Mouse (Mus musculus) central nervous system, embryonic 14 days (tissue): ENCODE results near the gene Abcg2. TPM values are rescaled to one million over a fixed set of nuclear protein-coding genes. Genes with fewer than 3 reads are reported as not detected.

Experiments used
- polyA plus RNA-seq: library from polyadenylated mRNA; depleted of rRNA; stranded (reverse); fragments of >200 nt; gene quantifications from 2 replicates; pipeline ENCODE4 v1.2.3, GENCODE M21; 2012; rRNA removed

Gene Abcg2
- 22.0 and 22.6 TPM in 2 replicates for polyA plus RNA-seq

DNA sequence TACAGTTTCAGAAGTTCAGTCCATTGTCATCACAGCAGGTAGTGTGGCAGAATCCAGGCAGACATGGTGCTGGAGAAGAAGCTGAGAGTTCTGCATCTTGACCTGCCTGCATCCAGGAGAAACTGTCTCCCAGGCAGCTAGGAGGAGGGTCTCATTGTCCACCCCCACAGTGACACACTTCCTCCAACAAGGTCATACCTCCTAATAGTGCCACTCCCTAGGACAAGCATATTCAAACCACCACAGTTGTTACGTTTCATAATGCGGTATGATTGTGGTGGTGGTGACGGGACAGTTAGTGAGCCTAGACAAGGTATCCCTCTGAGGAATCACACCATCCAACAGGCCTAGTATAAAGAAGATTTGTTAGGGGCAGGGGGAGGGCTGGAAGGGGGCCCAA, at the start of gene Abcg2:
TSS of gene Abcg2 (plus strand) at position 301 of the 400 bp plus-strand sequence.

Other genes starting within 250 kb of the Abcg2 start
- 0.05 TPM in 1 of 2 replicates, not detected in the other for gene Vmn1r30, start 141.1 kb upstream of the Abcg2 start, polyA plus RNA-seq
- not detected in 2 replicates for gene Vmn1r31, start 109.2 kb upstream of the Abcg2 start, polyA plus RNA-seq
- 41.0 and 41.1 TPM in 2 replicates for gene Herc3, start 246.9 kb downstream of the Abcg2 start, polyA plus RNA-seq